Mouse (Mus musculus): Measurements from ENCODE around the gene Eya4. TPM values are rescaled to one million over a fixed set of nuclear protein-coding genes. Genes with fewer than 3 reads are reported as not detected.
A peak's percentile ranks its signal among the peaks of the same experiment; 100 is the strongest.

The Eya4 gene
- polyA plus RNA-seq, 1 experiment from 2014 or later, result 0.11 TPM

DNA sequence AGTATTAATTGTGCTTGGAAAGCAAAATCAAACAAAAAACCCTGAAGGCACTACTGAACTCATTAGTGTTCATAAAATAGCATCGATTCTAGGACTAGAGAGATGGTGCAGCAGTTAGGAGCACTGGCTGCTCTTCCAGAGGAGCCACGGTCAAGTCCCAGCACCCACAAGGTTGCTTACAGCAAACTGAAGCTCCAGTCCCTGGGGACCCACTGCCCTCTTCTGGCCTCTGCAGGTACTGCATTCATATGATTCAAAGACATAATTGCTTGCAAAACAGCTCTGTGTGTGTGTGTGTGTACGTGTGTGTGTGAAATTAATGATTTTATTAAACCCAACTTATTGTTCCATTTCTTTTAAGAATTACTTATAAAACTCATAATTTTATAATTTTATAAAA is 200.2 kb downstream of the Eya4 start:
- H3K27me3 ChIP-seq (replicated peaks; ENCODE audit: insufficient read depth, low read length), result no peaks in the 10 kb centered on the region
- no peaks in the 10 kb centered on the region for H3K4me1 ChIP-seq (ENCODE audit: insufficient read depth, low read depth, low read length)
- 94% methylated on average over 3 of the region's 3 CpGs for WGBS
- H3K9ac ChIP-seq (replicated peaks; ENCODE audit: low read depth), result no peak overlapping the region
- H3K9me3 ChIP-seq (ENCODE audit: low read length), result no peaks in the 10 kb centered on the region
- no peak overlapping the region for H3K4me3 ChIP-seq (ENCODE audit: low read depth, low read length)
- ATAC-seq, result no peak
- TF ChIP-seq EP300 (IDR thresholded peaks at IDR 0.05) (no peak), CTCF (IDR thresholded peaks at IDR 0.05) (peak; percentile 56)
- no peak overlapping the region for H3K27ac ChIP-seq (ENCODE audit: low read length)
- no peak overlapping the region for H3K4me2 ChIP-seq (replicated peaks; ENCODE audit: low read depth, low read length)
- H3K36me3 ChIP-seq (ENCODE audit: insufficient read depth, low read length), result no peaks in the 10 kb centered on the region
- DNase-seq (ENCODE audit: low spot score), result no peak

DNA sequence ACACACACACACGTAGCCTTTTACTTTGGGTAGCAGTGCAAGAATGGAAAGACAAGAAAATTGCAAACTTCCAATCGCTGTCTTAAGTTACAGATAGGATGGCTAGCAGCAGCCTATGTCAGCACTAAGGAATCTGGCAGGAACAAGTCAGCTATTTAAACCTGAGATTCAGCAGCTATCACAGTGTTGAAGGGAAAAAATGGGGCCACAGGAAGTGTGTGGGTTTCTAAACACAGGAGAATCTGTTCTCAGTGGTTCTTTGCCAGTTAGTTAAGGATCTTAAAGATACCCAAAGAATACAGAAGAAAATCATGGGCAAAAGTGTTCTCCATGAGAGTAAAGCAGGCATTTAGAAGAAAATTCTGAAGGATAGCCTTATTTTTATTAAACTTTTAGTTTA is 206.0 kb downstream of the Eya4 start:
- Histone ChIP-seq H3K36me3 (ENCODE audit: insufficient read depth, low read length) (no peaks in the 10 kb centered on the region), H3K27me3 (replicated peaks; ENCODE audit: insufficient read depth, low read length) (no peaks in the 10 kb centered on the region), H3K9me3 (ENCODE audit: low read length) (no peaks in the 10 kb centered on the region), H3K4me1 (ENCODE audit: insufficient read depth, low read depth, low read length) (no peaks in the 10 kb centered on the region), H3K4me2 (replicated peaks; ENCODE audit: low read depth, low read length) (no peak overlapping the region), H3K9ac (replicated peaks; ENCODE audit: low read depth) (no peak overlapping the region), H3K27ac (ENCODE audit: low read length) (no peak overlapping the region), H3K4me3 (ENCODE audit: low read depth, low read length) (no peak overlapping the region)
- TF ChIP-seq CTCF (IDR thresholded peaks at IDR 0.05) (no peak), EP300 (IDR thresholded peaks at IDR 0.05) (no peak)
- ATAC-seq, result no peak
- 45% methylated on average over 2 of the region's 2 CpGs for whole genome bisulfite sequencing
- no peak for DNase-seq (ENCODE audit: low spot score)

DNA sequence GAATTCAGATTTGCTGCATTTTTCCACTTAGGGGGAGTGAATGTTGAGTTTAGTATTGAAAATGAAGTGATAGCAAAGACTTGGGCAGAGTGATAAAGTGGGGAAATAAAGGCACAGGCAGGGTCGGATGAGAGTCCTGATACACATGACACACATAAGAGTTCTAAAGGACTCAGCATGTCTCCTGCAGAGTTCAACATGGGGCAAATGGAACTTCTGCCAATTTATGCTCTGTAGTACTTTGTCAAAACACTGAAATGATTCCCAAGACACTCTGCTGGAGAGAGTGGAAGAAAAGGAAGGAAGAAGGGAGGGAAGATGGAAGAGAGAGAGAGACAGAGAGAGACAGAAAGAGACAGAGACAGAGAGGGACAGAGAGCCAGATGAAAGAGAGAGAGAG is 222.6 kb downstream of the Eya4 start:
- ATAC-seq, result no peak
- TF ChIP-seq EP300 (IDR thresholded peaks at IDR 0.05) (no peak), CTCF (IDR thresholded peaks at IDR 0.05) (no peak)
- WGBS, result 60% methylated on average over 1 of the region's 1 CpGs
- Histone ChIP-seq H3K9me3 (ENCODE audit: low read length) (no peaks in the 10 kb centered on the region), H3K4me1 (ENCODE audit: insufficient read depth, low read depth, low read length) (no peaks in the 10 kb centered on the region), H3K4me2 (replicated peaks; ENCODE audit: low read depth, low read length) (no peak overlapping the region), H3K9ac (replicated peaks; ENCODE audit: low read depth) (no peak overlapping the region), H3K27me3 (replicated peaks; ENCODE audit: insufficient read depth, low read length) (no peaks in the 10 kb centered on the region), H3K4me3 (ENCODE audit: low read depth, low read length) (no peak overlapping the region), H3K27ac (ENCODE audit: low read length) (no peak overlapping the region), H3K36me3 (ENCODE audit: insufficient read depth, low read length) (no peaks in the 10 kb centered on the region)
- no peak for DNase-seq (ENCODE audit: low spot score)

DNA sequence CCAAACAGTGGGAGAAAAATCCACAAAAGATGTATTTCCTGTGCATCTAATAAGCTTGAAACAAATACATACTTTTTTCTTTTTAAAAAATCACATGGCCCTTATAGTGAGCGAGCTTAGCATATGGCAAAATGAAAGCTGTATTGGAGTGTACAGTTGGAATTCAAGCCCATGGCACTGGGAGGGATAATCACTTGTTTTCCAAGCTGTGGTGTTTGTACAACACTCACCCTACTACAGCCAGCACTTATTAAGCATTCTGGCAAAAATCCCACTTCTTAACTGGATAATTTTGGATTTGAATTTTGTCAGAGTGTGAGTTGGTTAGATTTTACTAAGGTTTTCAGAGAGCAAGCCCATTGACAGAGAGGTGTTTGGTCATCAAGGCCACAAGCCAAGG is 223.4 kb downstream of the Eya4 start:
- DNase-seq (ENCODE audit: low spot score), result no peak
- no peaks in the 10 kb centered on the region for H3K27me3 ChIP-seq (replicated peaks; ENCODE audit: insufficient read depth, low read length)
- no peak overlapping the region for H3K27ac ChIP-seq (ENCODE audit: low read length)
- TF ChIP-seq CTCF (IDR thresholded peaks at IDR 0.05), result no peak
- TF ChIP-seq EP300 (IDR thresholded peaks at IDR 0.05), result no peak
- no peaks in the 10 kb centered on the region for H3K9me3 ChIP-seq (ENCODE audit: low read length)
- no peak for ATAC-seq
- no peak overlapping the region for H3K4me2 ChIP-seq (replicated peaks; ENCODE audit: low read depth, low read length)
- no peaks in the 10 kb centered on the region for H3K36me3 ChIP-seq (ENCODE audit: insufficient read depth, low read length)
- WGBS, result 75% methylated on average over 1 of the region's 1 CpGs
- H3K4me1 ChIP-seq (ENCODE audit: insufficient read depth, low read depth, low read length), result no peaks in the 10 kb centered on the region
- no peak overlapping the region for H3K4me3 ChIP-seq (ENCODE audit: low read depth, low read length)
- no peak overlapping the region for H3K9ac ChIP-seq (replicated peaks; ENCODE audit: low read depth)

DNA sequence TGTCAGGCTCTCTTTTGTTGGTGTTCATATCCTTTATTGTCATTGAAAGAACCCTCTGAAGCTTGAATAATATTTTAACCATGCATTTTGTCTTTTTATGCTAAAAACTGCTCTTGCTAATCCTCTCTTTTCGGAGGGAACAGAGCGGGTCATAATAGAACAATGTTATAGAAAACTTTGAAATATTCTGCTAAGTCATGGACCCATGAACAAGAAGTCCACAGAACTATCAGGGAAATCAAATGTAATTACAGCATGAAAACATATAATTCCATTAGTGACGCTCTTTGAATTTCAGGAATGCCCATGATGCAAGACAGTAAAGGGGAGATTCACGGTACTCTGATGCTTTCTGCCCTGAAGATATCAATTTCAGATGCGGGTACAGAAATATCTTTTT is 224.1 kb downstream of the Eya4 start:
- Histone ChIP-seq H3K36me3 (ENCODE audit: insufficient read depth, low read length) (no peaks in the 10 kb centered on the region), H3K9ac (replicated peaks; ENCODE audit: low read depth) (no peak overlapping the region), H3K4me3 (ENCODE audit: low read depth, low read length) (no peak overlapping the region), H3K27me3 (replicated peaks; ENCODE audit: insufficient read depth, low read length) (no peaks in the 10 kb centered on the region), H3K4me1 (ENCODE audit: insufficient read depth, low read depth, low read length) (no peaks in the 10 kb centered on the region), H3K4me2 (replicated peaks; ENCODE audit: low read depth, low read length) (no peak overlapping the region), H3K9me3 (ENCODE audit: low read length) (no peaks in the 10 kb centered on the region), H3K27ac (ENCODE audit: low read length) (no peak overlapping the region)
- 91% methylated on average over 5 of the region's 5 CpGs for WGBS
- ATAC-seq, result no peak
- no peak for TF ChIP-seq CTCF (IDR thresholded peaks at IDR 0.05)
- TF ChIP-seq EP300 (IDR thresholded peaks at IDR 0.05), result no peak
- DNase-seq (ENCODE audit: low spot score), result no peak

DNA sequence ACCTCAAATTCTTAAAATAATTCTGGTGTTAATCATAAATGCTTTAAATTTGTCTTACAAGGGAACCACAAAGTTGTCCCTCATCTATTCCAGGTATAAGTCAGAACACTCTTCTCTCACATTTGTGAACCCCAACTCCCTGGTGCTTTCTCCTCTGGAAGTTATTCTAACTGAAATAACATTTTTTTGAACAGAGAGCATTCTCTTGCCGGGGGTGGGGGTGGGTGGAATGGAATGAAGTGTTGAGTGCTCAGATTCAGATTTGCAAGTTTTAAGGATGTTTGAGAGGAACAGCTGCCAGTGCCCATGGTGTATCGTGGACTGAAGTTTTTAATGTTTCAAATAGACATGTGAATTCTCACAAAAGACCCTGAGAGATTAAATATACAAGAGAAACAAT is 230.1 kb downstream of the Eya4 start:
- Histone ChIP-seq H3K36me3 (ENCODE audit: insufficient read depth, low read length) (no peaks in the 10 kb centered on the region), H3K4me2 (replicated peaks; ENCODE audit: low read depth, low read length) (no peak overlapping the region), H3K9ac (replicated peaks; ENCODE audit: low read depth) (no peak overlapping the region), H3K4me3 (ENCODE audit: low read depth, low read length) (no peak overlapping the region), H3K27me3 (replicated peaks; ENCODE audit: insufficient read depth, low read length) (no peaks in the 10 kb centered on the region), H3K4me1 (ENCODE audit: insufficient read depth, low read depth, low read length) (no peaks in the 10 kb centered on the region), H3K9me3 (ENCODE audit: low read length) (no peaks in the 10 kb centered on the region), H3K27ac (ENCODE audit: low read length) (no peak overlapping the region)
- ATAC-seq (no peak), DNase-seq (ENCODE audit: low spot score) (no peak)
- WGBS, result 25% methylated on average over 2 of the region's 2 CpGs
- TF ChIP-seq CTCF (IDR thresholded peaks at IDR 0.05), result no peak
- no peak for TF ChIP-seq EP300 (IDR thresholded peaks at IDR 0.05)

DNA sequence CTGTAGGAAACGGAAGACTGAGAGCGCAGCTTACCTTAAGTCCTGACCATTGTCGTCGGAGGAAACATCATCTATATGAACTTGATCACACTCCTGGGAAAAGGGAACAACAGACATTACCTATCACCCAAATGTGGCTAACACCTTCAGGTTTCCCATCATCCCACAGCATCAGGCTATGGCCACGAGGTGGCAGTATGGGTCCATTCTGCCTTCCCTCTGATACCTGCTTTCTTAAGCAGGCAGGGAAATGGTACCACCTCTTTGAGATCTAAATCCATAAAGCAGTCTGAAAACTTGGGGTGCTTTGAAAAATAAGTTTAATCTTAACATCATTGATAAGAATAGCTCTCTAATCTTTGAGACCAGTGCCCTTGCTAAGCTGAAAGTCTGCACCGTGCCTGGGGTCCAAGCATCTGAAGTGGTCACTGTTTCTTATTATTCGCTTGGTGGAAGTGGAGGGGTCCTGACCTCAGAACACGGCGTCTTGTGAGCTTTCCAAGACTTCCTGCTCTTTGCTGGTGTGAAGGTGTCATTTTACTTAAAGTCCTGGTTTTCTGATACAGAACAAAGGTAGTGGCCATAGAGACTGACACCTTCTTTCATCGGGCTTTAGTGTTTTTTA is 233.7 kb downstream of the Eya4 start:
- Histone ChIP-seq H3K4me2 (replicated peaks; ENCODE audit: low read depth, low read length) (no peak overlapping the region), H3K4me1 (ENCODE audit: insufficient read depth, low read depth, low read length) (no peaks in the 10 kb centered on the region), H3K9me3 (ENCODE audit: low read length) (no peaks in the 10 kb centered on the region), H3K27me3 (replicated peaks; ENCODE audit: insufficient read depth, low read length) (no peaks in the 10 kb centered on the region), H3K27ac (ENCODE audit: low read length) (no peak overlapping the region), H3K9ac (replicated peaks; ENCODE audit: low read depth) (no peak overlapping the region), H3K4me3 (ENCODE audit: low read depth, low read length) (no peak overlapping the region), H3K36me3 (ENCODE audit: insufficient read depth, low read length) (no peaks in the 10 kb centered on the region)
- 45% methylated on average over 10 of the region's 10 CpGs for WGBS
- TF ChIP-seq CTCF (IDR thresholded peaks at IDR 0.05) (peak; percentile 97), EP300 (IDR thresholded peaks at IDR 0.05) (no peak)
- peak; percentile 69 for DNase-seq (ENCODE audit: low spot score)
- no peak for ATAC-seq
